In genomic region chr6:41605061-41605793, GRCm38 (mm10) we compare ENCODE assay signal across 8 mouse cellular contexts. TPM values are rescaled to one million over a fixed set of nuclear protein-coding genes. Genes with fewer than 3 reads are reported as not detected.
DNase-seq lines count a peak whose midpoint lies in the region; ATAC-seq and TF ChIP-seq lines count a peak whose summit lies in the region.

Gene Ephb6, plus strand, starts transcription at chr6:41605482.

- H3K27ac ChIP-seq in forebrain, embryonic 10.5 days: peak within 1 kb of the TSS; percentile 90
- H3K27ac ChIP-seq in heart, embryonic 16.5 days (ENCODE audit: low read length): peak within 1 kb of the TSS; percentile 67
- H3K27ac ChIP-seq in neural tube, embryonic 15.5 days (replicated peaks): peak within 1 kb of the TSS; percentile 93

- peaks cover 20% of the 10 kb centered on the region for H3K4me1 ChIP-seq in forebrain, embryonic 10.5 days
- peaks cover 4% of the 10 kb centered on the region; the same call in 1 of the 2 replicates for H3K4me1 ChIP-seq in heart, embryonic 16.5 days (ENCODE audit: control insufficient read depth, insufficient read depth, low read length)
- H3K4me1 ChIP-seq in lung, adult 2 months (ENCODE audit: control insufficient read depth, insufficient read depth, low read length): peaks cover 6% of the 10 kb centered on the region
- peaks cover 31% of the 10 kb centered on the region for H3K4me1 ChIP-seq in neural tube, embryonic 15.5 days

- peak within 1 kb of the TSS; percentile 69 for H3K4me3 ChIP-seq in forebrain, embryonic 10.5 days
- H3K4me3 ChIP-seq in heart, embryonic 16.5 days (ENCODE audit: low read length): peak within 1 kb of the TSS; percentile 71
- peak within 1 kb of the TSS; percentile 56 for H3K4me3 ChIP-seq in lung, adult 2 months (replicated peaks; ENCODE audit: extremely low read depth, low read depth, low read length)
- peak within 1 kb of the TSS; percentile 86 for H3K4me3 ChIP-seq in neural tube, embryonic 15.5 days (replicated peaks)

- H3K27me3 ChIP-seq in forebrain, embryonic 10.5 days (ENCODE audit: poor library complexity, severe bottlenecking): peaks cover 14% of the 10 kb centered on the region
- H3K27me3 ChIP-seq in heart, embryonic 16.5 days (ENCODE audit: control insufficient read depth, insufficient read depth, low read length): peaks cover 8% of the 10 kb centered on the region
- no peaks in the 10 kb centered on the region for H3K27me3 ChIP-seq in neural tube, embryonic 15.5 days (replicated peaks)

- peak; percentile 14 to 23 for DNase-seq in B cell, adult 2 months
- DNase-seq in adrenal gland, adult 18-20 months (ENCODE audit: low spot score in 2 of 2): peak; percentile 57 to 68
- DNase-seq in forebrain, embryonic 10.5 days (ENCODE audit: extremely low spot score, low spot score): peak; percentile 84
- peak; percentile 60 to 78 for DNase-seq in kidney, postnatal 25 days
- DNase-seq in lung, adult 2 months: peak; percentile 63
- peak; percentile 76 for DNase-seq in testis, postnatal 14 days (ENCODE audit: low spot score)

- no peaks in the 10 kb centered on the region for H3K9me3 ChIP-seq in forebrain, embryonic 10.5 days
- H3K9me3 ChIP-seq in heart, embryonic 16.5 days (replicated peaks; ENCODE audit: control insufficient read depth, low read length): no peaks in the 10 kb centered on the region
- H3K9me3 ChIP-seq in neural tube, embryonic 15.5 days (replicated peaks): no peaks in the 10 kb centered on the region

- under 1% methylated on average over 66 of the region's 68 CpGs for WGBS in forebrain, embryonic 10.5 days
- under 1% methylated on average over 68 of the region's 68 CpGs for WGBS in heart, embryonic 16.5 days
- under 1% methylated on average over 68 of the region's 68 CpGs for WGBS in lung, adult 2 months
- WGBS in neural tube, embryonic 15.5 days: under 1% methylated on average over 68 of the region's 68 CpGs

- peak; percentile 96 for ATAC-seq in heart, embryonic 16.5 days (replicated peaks; ENCODE audit: extremely low read depth, insufficient read depth, low FRiP score)
- peak; percentile 90 for ATAC-seq in neural tube, embryonic 15.5 days (ENCODE audit: low FRiP score)

- H3K4me2 ChIP-seq in heart, embryonic 16.5 days (ENCODE audit: low read depth, low read length): peak within 1 kb of the TSS; percentile 99
- peak within 1 kb of the TSS; percentile 99 for H3K4me2 ChIP-seq in neural tube, embryonic 15.5 days

- no peak for TF ChIP-seq CTCF in lung, adult 2 months (IDR thresholded peaks at IDR 0.05; ENCODE audit: insufficient read depth, low read length)

- peak within 1 kb of the TSS; percentile 74 for H3K9ac ChIP-seq in heart, embryonic 16.5 days (ENCODE audit: low read length)
- H3K9ac ChIP-seq in neural tube, embryonic 15.5 days (replicated peaks): peak within 1 kb of the TSS; percentile 90

- no peaks in the 10 kb centered on the region for H3K36me3 ChIP-seq in forebrain, embryonic 10.5 days (replicated peaks)
- no peaks in the 10 kb centered on the region for H3K36me3 ChIP-seq in heart, embryonic 16.5 days (ENCODE audit: control insufficient read depth, insufficient read depth)
- no peaks in the 10 kb centered on the region for H3K36me3 ChIP-seq in neural tube, embryonic 15.5 days

- no peak for TF ChIP-seq POLR2A in lung, adult 2 months (IDR thresholded peaks at IDR 0.05; ENCODE audit: borderline replicate concordance, extremely low read depth, low read depth, low read length)

RNA-seq across cellular contexts. Expression of gene Ephb6, which starts in this region (rescaled TPM):
- 1 to 10 TPM; 4.7 to 9.1 TPM for total RNA-seq in adrenal gland, adult 18-20 months (2021)
- 14.6 and 16.6 TPM in 2 replicates for polyA plus RNA-seq in forebrain, embryonic 10.5 days (2016; fragmentation: Nextera tagmentation; extraction: Ambion mirVana)
- polyA plus RNA-seq in heart, embryonic 16.5 days (2015; fragmentation: Nextera tagmentation; extraction: Ambion mirVana): 5.4 and 6.5 TPM in 2 replicates
- polyA plus RNA-seq in lung, adult 2 months (2012; rRNA removed): 13.0 and 16.2 TPM in 2 replicates
- 38.0 and 46.7 TPM in 2 replicates for polyA plus RNA-seq in neural tube, embryonic 15.5 days (2015; fragmentation: Nextera tagmentation; extraction: Ambion mirVana)

Comparison
In these comparisons a context has a peak if more than half of its experiments do, and no peak if none do; other contexts are left out.
1. Peak in every context shown above with its lines: DNase-seq, ATAC-seq, H3K4me3 ChIP-seq and H3K27ac ChIP-seq.
2. DNase-seq: peak in every context shown above with its lines; median percentile 84 in forebrain, embryonic 10.5 days; 76 in testis, postnatal 14 days; 69 in kidney, postnatal 25 days; 63 in lung, adult 2 months; 62 in adrenal gland, adult 18-20 months; 18 in B cell, adult 2 months.